Mouse (Mus musculus) B cell, adult 2 months (primary cell): Measurements from ENCODE around the gene Ccdc102a.

Experiments used
- DNase-seq, 2 experiments: peaks; one replicate each; pipeline ENCODE4 v3.0.0; 2022

Ccdc102a gene

GRCm38 (mm10) chr8:94917851-94918495 is at the start of gene Ccdc102a:
TSS of gene Ccdc102a (minus strand) at chr8:94918098.
- DNase-seq = no peak

- no peak for DNase-seq
Observed at GRCm38 (mm10) chr8:94967554-94967953, 49.7 kb upstream of the Ccdc102a start.

GRCm38 (mm10) chr8:94967071-94967470 is 49.2 kb upstream of the Ccdc102a start:
- no peak for DNase-seq

- DNase-seq = peak; percentile 77
Observed at GRCm38 (mm10) chr8:94966578-94966977, 48.7 kb upstream of the Ccdc102a start.

GRCm38 (mm10) chr8:94964828-94965227 is 46.9 kb upstream of the Ccdc102a start:
- no peak for DNase-seq

- no peak for DNase-seq
Observed at GRCm38 (mm10) chr8:94962201-94962600, 44.3 kb upstream of the Ccdc102a start.

- DNase-seq = peak in 1 of 2 experiments; percentile 23
Observed at GRCm38 (mm10) chr8:94956078-94956574, 38.2 kb upstream of the Ccdc102a start.

GRCm38 (mm10) chr8:94954921-94955758 is 37.2 kb upstream of the Ccdc102a start:
- peak; percentile 75 to 79 for DNase-seq

- no peak for DNase-seq
Observed at GRCm38 (mm10) chr8:94954368-94954737, 36.5 kb upstream of the Ccdc102a start.

- DNase-seq = no peak
Observed at GRCm38 (mm10) chr8:94953624-94954367, 35.9 kb upstream of the Ccdc102a start.

GRCm38 (mm10) chr8:94952086-94952485 is 34.2 kb upstream of the Ccdc102a start:
- DNase-seq = no peak

GRCm38 (mm10) chr8:94950458-94950857 is 32.6 kb upstream of the Ccdc102a start:
- no peak for DNase-seq

GRCm38 (mm10) chr8:94950046-94950445 is 32.1 kb upstream of the Ccdc102a start:
- peak; percentile 77 to 79 for DNase-seq

- DNase-seq = no peak
Observed at GRCm38 (mm10) chr8:94949010-94949409, 31.1 kb upstream of the Ccdc102a start.

GRCm38 (mm10) chr8:94948421-94948820 is 30.5 kb upstream of the Ccdc102a start:
- DNase-seq = no peak

- no peak for DNase-seq
Observed at GRCm38 (mm10) chr8:94945185-94945584, 27.3 kb upstream of the Ccdc102a start.

GRCm38 (mm10) chr8:94942566-94942965 is 24.7 kb upstream of the Ccdc102a start:
- DNase-seq = peak; percentile 86 to 87

- no peak for DNase-seq
Observed at GRCm38 (mm10) chr8:94935172-94935571, 17.3 kb upstream of the Ccdc102a start.

- DNase-seq = no peak
Observed at GRCm38 (mm10) chr8:94933918-94934317, 16.0 kb upstream of the Ccdc102a start.

GRCm38 (mm10) chr8:94928227-94928626 is 10.3 kb upstream of the Ccdc102a start:
- no peak for DNase-seq

GRCm38 (mm10) chr8:94923405-94923804 is 5.5 kb upstream of the Ccdc102a start, which contains the start of gene Adgrg5:
TSS of gene Adgrg5 (plus strand) at chr8:94923694.
- DNase-seq = no peak

- no peak for DNase-seq
Observed at GRCm38 (mm10) chr8:94922602-94923001, 4.7 kb upstream of the Ccdc102a start.

GRCm38 (mm10) chr8:94922176-94922575 is 4.3 kb upstream of the Ccdc102a start:
- no peak for DNase-seq
